Mouse (Mus musculus): Measurements from ENCODE around the gene Plxnb2.

DNA sequence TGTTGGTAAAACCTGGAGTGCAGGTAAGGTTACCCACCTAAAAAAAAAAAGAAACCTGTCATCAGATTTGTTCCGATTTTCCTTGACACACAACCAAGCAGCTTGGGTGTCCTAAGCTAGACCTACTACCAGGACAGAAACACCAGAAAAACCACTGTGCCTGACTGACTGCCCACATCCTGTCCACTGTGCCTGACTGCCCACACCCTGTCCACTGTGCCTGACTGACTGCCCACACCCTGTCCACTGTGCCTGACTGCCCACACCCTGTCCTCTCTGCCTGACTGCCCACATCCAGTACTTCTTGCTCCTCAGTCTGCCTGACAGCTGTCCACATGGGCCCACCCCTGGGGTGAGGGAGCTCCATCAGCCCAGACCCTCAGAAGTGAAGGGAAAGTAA, 73.6 kb downstream of the Plxnb2 start:
- TF ChIP-seq CTCF (IDR thresholded peaks at IDR 0.05; ENCODE audit: control insufficient read depth, insufficient read depth, low read length) (no peak), POLR2A (IDR thresholded peaks at IDR 0.05; ENCODE audit: borderline replicate concordance, control insufficient read depth, low read depth, low read length) (no peak)
